Mouse (Mus musculus): ENCODE results near the gene Cacna1g.

- TF ChIP-seq CTCF (IDR thresholded peaks at IDR 0.05; ENCODE audit: low read depth, low read length) (no peak), POLR2A (IDR thresholded peaks at IDR 0.05; ENCODE audit: borderline replicate concordance, low read depth, low read length) (no peak)
Measured at GRCm38 (mm10) chr11:94455161-94455820, 18.7 kb downstream of the Cacna1g start.

All from bone marrow macrophage, adult 2 months (primary cell).